Mouse (Mus musculus) natural killer cell, adult 2 months (primary cell): ENCODE results near the gene Tmem104.

Experiments used
- DNase-seq, 2 experiments: peaks; one replicate each; pipeline ENCODE4 v3.0.0; 2022; ENCODE audit warnings: low spot score in 2 of 2

The Tmem104 gene

DNA sequence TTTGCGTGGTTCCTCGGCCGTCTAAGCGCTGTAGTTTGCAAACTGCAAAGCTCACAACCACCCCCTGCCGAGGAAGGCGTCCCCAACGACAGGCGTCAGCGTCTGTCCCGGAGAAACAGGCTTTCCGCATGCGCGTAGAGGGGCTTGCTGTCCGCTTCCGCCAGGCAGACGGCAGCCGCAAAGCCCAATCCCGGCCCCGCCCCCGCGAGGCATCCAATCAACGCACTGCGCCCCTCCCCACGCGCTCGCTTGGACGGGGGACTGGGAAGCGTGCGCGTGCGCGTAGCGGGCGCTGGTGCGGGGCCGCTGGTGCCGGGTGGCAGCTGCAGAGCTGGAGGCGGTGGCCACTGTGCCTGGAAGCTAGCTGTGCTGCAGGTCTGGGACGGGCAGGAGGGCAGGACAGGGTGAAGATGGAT lies at the start of gene Tmem104:
TSS of gene Tmem104 (plus strand) at position 264 of the 416 bp plus-strand sequence.
- DNase-seq: peak; percentile 96 to 98

DNA sequence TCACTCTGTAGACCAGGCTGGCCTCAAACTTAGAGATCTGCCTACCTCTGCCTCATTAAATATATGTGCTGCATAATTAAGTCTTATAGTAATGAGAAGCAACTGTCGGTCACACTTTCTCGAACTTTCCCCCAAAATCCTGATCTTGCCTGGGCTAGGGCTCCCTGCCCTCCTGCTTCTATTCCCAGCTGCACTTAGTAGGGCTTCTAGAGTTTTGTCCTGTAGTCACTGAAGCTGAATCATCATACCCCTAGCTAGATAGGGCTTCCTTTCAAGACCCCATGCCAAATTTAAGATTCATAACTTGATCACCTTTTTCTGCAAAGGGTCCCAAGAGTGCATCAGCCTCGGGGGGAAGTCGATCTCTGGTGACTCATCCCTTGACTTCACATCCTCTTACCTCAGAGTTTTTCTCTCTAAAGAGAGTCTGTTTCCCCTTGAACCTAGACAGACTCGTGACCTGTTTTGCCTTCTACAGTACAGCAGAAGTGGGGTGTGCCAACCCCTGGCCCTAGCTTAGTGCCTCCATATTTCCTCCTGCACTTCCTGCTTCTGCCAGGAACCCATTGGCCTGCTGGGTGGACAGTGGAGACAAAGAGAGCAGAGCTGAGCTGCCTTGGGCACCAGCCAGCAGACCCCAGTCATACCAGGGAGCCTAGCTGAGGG lies 48.6 kb upstream of the Tmem104 start:
- DNase-seq: peak; percentile 50 to 66

DNA sequence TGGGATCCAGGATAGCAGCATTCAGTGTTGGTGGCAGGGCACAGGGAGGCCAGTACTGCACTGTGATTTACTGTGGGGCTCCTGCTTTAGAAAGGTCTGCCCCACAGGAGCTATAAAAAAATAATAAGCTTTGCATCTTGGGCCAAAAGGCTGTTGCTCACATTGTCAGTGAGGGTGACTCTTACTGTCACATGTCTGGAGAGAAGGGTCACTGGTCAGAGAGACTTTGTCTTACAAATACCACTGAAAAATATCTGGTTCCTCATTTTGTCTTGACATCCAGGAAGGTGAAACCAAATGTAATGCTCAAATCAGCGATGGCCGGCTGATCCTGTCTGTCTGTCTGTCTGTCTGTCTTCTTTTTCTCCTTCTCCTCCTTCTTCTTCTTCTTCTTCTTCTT lies 45.3 kb upstream of the Tmem104 start:
- DNase-seq: no peak

DNA sequence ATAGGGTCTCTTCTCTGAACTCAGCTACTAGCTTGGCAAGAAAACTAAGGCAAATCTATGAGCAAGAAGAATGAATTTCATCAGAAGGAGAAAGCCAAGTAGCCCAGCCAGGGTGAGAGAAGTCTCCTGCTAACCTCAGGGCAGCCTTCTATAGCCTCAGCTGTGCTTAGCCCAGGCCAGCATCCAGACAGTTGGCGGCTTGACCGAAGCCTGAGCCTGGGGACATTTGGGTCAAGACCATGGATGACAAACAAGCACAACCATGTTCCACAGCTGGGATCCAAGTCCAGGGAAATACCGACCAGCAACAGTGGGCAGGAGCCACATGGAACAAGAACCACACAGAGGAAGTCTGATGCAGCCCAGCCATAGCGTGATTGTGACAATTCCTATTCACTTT lies 39.5 kb upstream of the Tmem104 start:
- no peak for DNase-seq

DNA sequence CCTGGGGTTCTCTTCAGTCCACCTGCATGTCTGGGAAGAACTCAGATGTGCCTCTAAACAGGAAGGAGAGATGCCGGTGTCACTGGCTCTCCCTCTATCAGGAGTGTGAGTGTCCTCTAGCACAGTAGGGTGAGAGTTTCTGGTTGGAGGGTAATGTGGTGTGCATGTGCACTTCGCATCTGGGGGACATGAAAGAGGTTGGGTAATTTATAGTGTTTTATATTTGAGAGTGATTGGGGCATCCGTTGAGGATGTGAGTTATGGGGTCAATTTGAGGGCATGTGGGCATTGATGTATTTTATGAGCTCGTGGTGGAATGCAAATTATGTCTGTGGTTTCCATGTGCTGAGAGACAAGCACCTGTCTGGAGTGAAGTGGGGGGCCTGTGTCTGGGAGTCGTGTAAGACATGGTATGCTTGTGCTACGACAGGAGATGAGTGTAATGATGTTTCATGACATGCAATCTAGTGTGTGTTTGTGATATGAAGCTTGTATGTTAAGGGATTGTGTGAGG lies 36.5 kb upstream of the Tmem104 start:
- DNase-seq: peak in 1 of 2 experiments; percentile 48

- no peak for DNase-seq
These were observed 35.4 kb upstream of the Tmem104 start for GRCm38 (mm10) chr11:115151755-115152429.

DNA sequence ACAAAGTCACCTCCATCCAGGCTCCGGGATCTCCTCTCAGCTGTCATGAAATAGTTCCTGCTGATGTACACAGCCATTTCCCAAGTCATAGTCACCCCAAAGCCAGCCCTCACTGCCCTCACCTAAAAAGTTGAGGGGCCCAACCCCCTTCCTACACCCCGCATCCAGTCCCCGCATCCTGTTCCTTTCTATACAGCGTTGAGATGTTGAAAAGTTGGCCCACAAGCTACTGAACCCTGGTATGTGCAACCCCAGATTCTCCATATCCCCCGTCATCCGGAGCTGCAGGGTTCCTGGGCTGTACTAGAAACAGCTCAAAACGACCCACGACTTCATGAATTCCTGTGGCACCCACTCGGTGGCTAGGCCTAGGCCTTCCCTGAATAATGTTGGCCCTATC lies 34.2 kb upstream of the Tmem104 start:
- DNase-seq: no peak

GRCm38 (mm10) chr11:115153699-115154292 lies 33.5 kb upstream of the Tmem104 start:
- peak; percentile 93 to 96 for DNase-seq

GRCm38 (mm10) chr11:115155053-115155634 lies 32.1 kb upstream of the Tmem104 start:
- DNase-seq: peak; percentile 77 to 89

GRCm38 (mm10) chr11:115157933-115158719 lies 29.2 kb upstream of the Tmem104 start:
- peak; percentile 72 to 79 for DNase-seq

DNA sequence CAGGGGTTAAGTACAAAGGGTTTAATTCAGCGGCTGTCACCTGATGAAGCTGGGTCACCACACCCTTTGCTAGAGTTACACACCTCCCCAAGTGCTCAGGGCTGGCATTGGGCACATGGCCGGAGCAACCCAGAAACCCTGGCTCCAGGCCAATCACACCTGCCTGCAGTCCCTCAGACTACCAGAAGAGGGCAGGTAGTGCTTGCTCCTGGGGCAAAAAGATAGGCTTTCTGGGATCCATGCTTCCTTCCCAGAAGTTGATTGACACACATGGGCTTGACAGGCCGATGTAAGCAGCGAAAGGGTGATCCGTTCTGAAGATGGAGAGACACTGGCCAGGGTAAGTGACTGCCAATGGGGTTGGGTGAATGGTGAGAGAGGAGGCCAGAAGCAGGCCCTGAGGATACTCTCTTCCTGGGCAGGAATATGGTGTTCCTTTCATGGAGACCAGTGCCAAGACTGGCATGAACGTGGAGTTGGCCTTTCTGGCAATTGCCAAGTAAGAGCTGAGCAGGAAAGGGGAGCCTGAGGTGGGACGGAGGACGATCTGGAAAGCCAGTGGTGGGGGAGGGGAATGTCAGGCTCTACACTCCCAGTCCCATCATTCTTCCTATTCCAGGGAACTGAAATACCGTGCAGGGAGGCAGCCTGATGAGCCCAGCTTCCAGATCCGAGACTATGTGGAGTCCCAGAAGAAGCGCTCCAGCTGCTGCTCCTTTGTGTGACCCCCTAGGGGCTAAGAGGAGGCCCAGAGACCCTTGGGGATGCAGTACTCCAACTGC lies 27.1 kb upstream of the Tmem104 start:
- DNase-seq: peak; percentile 78 to 79

GRCm38 (mm10) chr11:115160883-115161577 lies 26.3 kb upstream of the Tmem104 start:
- DNase-seq: peak; percentile 70 to 84

DNA sequence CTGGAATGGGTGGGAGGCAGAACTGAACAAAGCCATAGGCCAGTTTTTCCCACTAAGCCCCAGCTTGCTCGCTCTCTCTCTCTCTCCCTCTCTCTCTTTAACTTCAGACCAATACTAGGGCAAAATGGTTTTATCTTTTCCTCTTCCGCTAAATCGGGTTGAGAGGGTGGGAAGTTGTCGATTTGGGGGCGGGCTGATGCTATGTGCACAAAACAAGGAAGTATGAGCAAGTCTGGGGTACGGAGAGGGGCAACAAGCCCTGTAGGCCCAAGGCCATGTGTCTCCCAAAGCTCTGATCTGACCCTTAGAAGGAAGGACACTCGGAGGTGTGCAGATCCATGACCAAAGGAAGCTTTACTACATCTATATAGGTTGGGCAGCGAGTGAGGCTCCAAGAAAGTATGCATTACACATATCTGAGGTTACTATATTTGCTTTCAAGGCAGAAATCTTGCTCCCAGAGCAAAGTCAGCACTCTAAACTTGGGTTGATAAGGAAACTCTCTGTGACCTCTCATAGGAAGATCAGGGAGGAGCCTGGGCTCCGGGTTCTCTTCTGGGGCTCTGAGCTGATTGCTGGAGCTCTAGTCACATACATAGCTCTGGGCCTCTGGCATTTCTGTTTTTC lies 25.6 kb upstream of the Tmem104 start:
- peak in 1 of 2 experiments; percentile 35 for DNase-seq

GRCm38 (mm10) chr11:115162205-115162601 lies 25.1 kb upstream of the Tmem104 start:
- no peak for DNase-seq

DNA sequence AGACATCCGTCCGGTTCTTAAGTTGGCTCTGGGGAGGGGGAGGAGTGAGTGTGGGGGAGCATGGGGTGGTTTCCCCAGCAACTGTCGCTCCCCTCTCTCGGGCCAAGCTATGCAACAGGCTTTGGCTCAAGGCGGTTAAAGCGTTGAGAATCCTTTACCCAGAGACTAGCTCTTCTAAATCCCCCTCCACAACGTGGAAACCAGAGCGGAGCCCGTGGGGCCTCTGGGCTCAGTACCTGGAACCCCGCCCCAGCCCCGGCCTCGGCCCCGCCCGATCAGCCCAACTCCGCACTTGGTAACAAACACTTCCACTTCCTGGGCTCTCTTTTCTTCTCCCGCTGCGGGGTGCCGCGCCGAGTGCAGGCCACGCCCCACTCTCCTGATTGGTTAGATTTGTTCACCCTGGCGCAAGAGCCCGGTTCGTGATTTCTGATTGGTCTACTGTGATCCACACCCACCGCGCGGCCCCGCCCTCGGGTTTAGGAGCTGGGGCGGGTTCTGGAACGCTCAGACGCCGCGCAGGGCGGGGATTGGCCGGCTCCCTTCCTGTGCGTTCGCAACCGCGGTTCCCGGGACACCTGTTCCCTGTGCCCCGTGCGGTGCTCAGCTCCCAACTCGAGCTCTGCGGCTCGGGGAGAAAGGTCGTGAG lies 24.3 kb upstream of the Tmem104 start, which contains the start of gene Slc9a3r1:
TSS of gene Slc9a3r1 (plus strand) at position 510 of the 649 bp plus-strand sequence.
- DNase-seq: peak; percentile 99

DNA sequence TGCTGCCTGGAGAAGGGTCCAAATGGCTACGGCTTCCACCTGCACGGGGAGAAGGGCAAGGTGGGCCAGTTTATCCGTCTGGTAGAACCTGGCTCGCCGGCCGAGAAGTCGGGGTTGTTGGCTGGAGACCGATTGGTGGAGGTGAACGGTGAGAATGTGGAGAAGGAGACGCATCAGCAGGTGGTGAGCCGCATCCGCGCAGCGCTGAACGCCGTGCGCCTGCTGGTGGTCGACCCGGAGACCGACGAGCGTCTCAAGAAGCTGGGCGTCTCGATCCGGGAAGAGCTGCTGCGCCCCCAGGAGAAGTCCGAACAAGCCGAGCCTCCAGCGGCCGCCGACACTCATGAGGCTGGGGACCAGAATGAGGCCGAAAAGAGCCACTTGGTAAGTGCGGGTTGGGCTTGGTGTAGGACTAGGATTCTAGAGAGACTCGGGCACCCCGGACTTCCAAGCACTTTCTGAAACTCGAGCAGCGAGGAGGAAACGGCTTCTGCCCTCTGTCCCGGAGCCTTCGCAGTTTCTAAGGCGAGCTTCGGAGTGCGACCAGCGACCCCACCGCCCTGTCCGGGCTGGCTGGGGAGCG lies 23.6 kb upstream of the Tmem104 start:
- peak; percentile 63 for DNase-seq

GRCm38 (mm10) chr11:115164341-115164975 lies 22.8 kb upstream of the Tmem104 start:
- no peak for DNase-seq

DNA sequence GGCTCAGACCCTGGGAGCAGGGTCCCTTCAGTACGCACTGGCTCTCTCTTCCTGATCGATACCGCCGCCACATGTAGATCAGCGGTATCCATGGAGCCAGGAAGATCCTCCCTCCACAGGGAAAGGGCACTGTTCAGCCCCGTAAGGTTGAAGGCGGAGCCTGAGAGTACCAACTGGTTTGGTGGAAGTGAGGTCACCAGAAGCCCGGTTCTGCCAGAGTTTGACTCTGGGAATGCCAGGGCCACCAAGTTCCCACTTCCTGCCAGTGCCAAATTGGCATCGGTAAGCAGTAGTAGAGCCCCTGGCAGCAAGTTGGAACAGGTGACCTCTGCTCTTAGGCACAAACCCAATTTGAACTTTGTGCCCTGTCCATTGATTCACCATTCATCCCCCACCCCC lies 22.3 kb upstream of the Tmem104 start:
- no peak for DNase-seq
